Mouse (Mus musculus): ENCODE measurements around the gene Crisp4. TPM values are rescaled to one million over a fixed set of nuclear protein-coding genes. Genes with fewer than 3 reads are reported as not detected.

Gene Crisp4
- not detected in 2 replicates for polyA plus RNA-seq (2012; rRNA removed)

DNA sequence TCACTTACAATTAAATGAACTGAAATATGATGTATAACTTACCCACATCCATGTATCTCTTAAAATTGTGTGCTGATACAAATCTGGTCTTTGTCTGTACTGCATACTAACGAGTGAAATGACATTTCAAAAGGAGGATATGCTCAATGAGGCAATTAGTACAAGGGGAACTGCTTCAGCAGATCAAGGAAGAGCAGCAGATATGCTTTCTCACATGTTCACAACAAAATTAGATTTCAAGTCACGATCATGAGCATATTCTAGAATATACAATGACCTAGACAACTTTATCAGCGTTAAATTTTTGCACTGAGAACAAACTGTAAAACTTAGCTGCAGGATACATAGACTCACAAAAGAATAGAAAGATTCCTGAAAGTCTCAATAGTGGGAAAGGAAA lies at the start of gene Crisp4:
Crisp4 (minus strand) TSS at position 101 of the 400 bp plus-strand sequence.
- H3K4me3 ChIP-seq (replicated peaks; ENCODE audit: extremely low read depth, low read depth, low read length) = no peak within 1 kb of the TSS
- no peak for TF ChIP-seq POLR2A (IDR thresholded peaks at IDR 0.05; ENCODE audit: borderline replicate concordance, extremely low read depth, low read depth, low read length)
- TF ChIP-seq CTCF (IDR thresholded peaks at IDR 0.05; ENCODE audit: insufficient read depth, low read length) = no peak
- WGBS = 56% methylated on average over 3 of the region's 3 CpGs

DNA sequence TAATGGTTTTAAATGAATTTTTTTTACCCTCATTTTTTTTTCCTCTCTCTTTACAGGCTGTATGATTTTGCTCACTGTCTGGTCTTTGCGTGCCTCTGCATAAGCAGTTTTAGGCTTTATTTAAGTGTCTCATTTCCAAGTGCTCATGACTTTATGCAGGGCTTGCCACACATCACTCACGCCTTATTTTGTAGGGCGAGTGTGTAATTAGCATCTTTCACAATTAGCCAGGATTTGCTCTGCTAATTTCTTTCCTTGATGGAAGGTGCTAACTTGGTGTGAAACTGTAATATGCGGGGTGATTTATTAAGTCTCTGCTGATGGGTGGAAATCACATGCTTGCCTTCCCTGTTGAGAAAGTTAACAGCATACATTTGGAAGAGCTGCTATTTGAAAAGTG lies 46.0 kb upstream of the Crisp4 start:
- WGBS = 43% methylated on average over 4 of the region's 4 CpGs
- Histone ChIP-seq H3K4me1 (ENCODE audit: control insufficient read depth, insufficient read depth, low read length) (no peaks in the 10 kb centered on the region), H3K4me3 (replicated peaks; ENCODE audit: extremely low read depth, low read depth, low read length) (no peak overlapping the region)
- DNase-seq = no peak
- TF ChIP-seq POLR2A (IDR thresholded peaks at IDR 0.05; ENCODE audit: borderline replicate concordance, extremely low read depth, low read depth, low read length) (no peak), CTCF (IDR thresholded peaks at IDR 0.05; ENCODE audit: insufficient read depth, low read length) (no peak)

More for the DNA sequence above, at the start of gene Crisp4:
- DNase-seq = no peak
- no peaks in the 10 kb centered on the region for H3K4me1 ChIP-seq (ENCODE audit: control insufficient read depth, insufficient read depth, low read length)

DNA sequence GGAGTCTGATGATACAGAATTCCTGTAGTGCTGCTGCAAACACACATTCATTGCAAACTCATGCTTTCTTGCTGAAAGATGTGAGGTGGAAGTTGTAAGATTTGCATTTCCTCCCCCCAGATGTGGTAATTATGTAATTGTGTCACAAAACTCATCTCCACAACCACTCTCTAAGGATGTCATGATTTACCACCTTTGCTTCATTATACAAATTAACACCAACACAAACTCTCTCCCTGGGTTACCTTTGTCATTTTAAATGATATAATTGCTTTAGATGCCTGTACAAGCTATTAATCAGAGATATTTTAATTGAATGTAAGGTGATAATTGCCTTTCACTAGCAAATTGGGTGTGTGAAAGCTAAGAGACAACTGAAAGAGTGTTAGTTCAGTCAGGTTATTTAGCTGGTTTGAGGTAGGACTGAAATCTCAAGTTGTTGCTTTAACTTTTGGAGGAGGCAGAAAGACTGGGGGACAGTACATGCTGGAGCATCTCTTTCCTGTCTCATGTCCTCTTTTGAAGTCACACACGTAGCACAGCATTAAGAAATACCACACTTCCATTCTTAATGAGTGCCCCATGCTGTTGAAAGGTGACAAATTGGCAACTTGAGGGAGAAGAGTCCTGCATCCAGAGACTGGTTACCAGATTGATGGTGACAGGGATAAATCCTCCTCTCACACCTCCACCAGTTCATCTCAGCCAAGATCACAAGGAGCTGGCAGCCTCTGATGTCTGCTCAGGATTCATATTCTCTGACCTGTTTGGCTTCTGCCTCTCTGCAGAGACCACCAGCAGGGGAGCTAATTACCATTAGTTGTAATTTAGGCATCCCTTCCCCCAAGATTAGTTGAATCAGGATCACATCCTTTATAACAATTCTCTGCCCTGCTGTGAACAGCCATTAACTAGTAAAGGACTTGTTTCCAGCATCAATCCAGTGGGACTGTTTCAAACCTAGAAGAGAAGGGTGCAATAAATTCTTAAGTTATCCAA lies 45.3 kb upstream of the Crisp4 start:
- TF ChIP-seq CTCF (IDR thresholded peaks at IDR 0.05; ENCODE audit: insufficient read depth, low read length) (no peak), POLR2A (IDR thresholded peaks at IDR 0.05; ENCODE audit: borderline replicate concordance, extremely low read depth, low read depth, low read length) (no peak)
- no peak overlapping the region for H3K4me3 ChIP-seq (replicated peaks; ENCODE audit: extremely low read depth, low read depth, low read length)
- WGBS = 17% methylated on average over 1 of the region's 1 CpGs

GRCm38 (mm10) chr1:18181167-18181566 lies 35.5 kb upstream of the Crisp4 start:
- TF ChIP-seq CTCF (IDR thresholded peaks at IDR 0.05; ENCODE audit: insufficient read depth, low read length) = no peak
- no peak for TF ChIP-seq POLR2A (IDR thresholded peaks at IDR 0.05; ENCODE audit: borderline replicate concordance, extremely low read depth, low read depth, low read length)
- H3K4me1 ChIP-seq (ENCODE audit: control insufficient read depth, insufficient read depth, low read length) = no peaks in the 10 kb centered on the region
- no peak for DNase-seq
- WGBS = 61% methylated on average over 3 of the region's 3 CpGs
- H3K4me3 ChIP-seq (replicated peaks; ENCODE audit: extremely low read depth, low read depth, low read length) = no peak overlapping the region

More for the DNA sequence above, 45.3 kb upstream of the Crisp4 start:
- no peak for DNase-seq
- no peaks in the 10 kb centered on the region for H3K4me1 ChIP-seq (ENCODE audit: control insufficient read depth, insufficient read depth, low read length)

DNA sequence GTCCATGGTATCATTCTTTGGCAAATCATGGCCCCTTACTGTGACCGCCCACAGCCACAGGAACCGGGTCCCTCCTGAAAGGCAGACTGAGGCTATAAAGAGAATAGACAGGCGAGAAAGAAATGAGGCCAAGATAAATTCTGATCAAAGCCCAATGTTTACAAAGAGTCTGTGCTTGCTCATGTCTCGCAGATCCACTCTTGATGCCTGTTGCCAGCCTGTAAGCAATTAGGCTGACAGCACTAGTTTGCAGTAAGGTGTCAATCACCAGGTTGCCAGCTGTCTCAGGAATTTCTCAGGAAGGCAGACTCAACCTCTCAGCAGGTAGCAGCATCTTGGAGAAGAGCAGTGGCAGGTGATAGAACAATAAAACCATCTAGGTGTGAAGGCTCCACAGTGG lies 24.9 kb upstream of the Crisp4 start:
- 59% methylated on average over 4 of the region's 4 CpGs for WGBS
- TF ChIP-seq CTCF (IDR thresholded peaks at IDR 0.05; ENCODE audit: insufficient read depth, low read length) (no peak), POLR2A (IDR thresholded peaks at IDR 0.05; ENCODE audit: borderline replicate concordance, extremely low read depth, low read depth, low read length) (no peak)

GRCm38 (mm10) chr1:18168261-18168660 lies 22.6 kb upstream of the Crisp4 start:
- Histone ChIP-seq H3K4me1 (ENCODE audit: control insufficient read depth, insufficient read depth, low read length) (no peaks in the 10 kb centered on the region), H3K4me3 (replicated peaks; ENCODE audit: extremely low read depth, low read depth, low read length) (no peak overlapping the region)
- DNase-seq = no peak
- WGBS = 67% methylated on average over 1 of the region's 1 CpGs
- TF ChIP-seq POLR2A (IDR thresholded peaks at IDR 0.05; ENCODE audit: borderline replicate concordance, extremely low read depth, low read depth, low read length) = no peak
- no peak for TF ChIP-seq CTCF (IDR thresholded peaks at IDR 0.05; ENCODE audit: insufficient read depth, low read length)

More for the DNA sequence above, 24.9 kb upstream of the Crisp4 start:
- no peak overlapping the region for H3K4me3 ChIP-seq (replicated peaks; ENCODE audit: extremely low read depth, low read depth, low read length)
- no peak for DNase-seq
- H3K4me1 ChIP-seq (ENCODE audit: control insufficient read depth, insufficient read depth, low read length) = no peaks in the 10 kb centered on the region

DNA sequence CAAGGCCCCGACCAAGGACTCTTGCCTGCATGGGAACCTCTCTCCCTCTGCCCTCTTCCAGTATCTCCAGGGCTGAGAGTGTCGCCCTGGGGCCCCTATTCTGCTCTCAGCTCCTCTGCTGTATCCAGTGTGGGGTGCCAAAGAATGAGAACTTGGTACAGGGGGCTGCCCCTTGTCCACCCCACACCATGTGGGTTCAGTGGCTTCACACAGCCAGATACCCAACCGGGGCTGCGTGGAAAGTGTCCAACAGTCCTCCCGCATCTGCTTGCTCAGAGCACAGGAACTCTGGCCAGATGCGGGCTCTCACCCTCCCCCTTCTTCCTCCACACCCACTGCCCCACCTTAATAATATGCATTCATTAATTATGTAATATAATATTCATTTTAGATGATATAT lies 13.4 kb upstream of the Crisp4 start:
- 71% methylated on average over 6 of the region's 6 CpGs for WGBS
- H3K4me3 ChIP-seq (replicated peaks; ENCODE audit: extremely low read depth, low read depth, low read length) = no peak overlapping the region
- H3K4me1 ChIP-seq (ENCODE audit: control insufficient read depth, insufficient read depth, low read length) = no peaks in the 10 kb centered on the region
- no peak for TF ChIP-seq POLR2A (IDR thresholded peaks at IDR 0.05; ENCODE audit: borderline replicate concordance, extremely low read depth, low read depth, low read length)
- TF ChIP-seq CTCF (IDR thresholded peaks at IDR 0.05; ENCODE audit: insufficient read depth, low read length) = no peak
- DNase-seq = no peak

- Histone ChIP-seq H3K4me3 (replicated peaks; ENCODE audit: extremely low read depth, low read depth, low read length) (no peak overlapping the region), H3K4me1 (ENCODE audit: control insufficient read depth, insufficient read depth, low read length) (no peaks in the 10 kb centered on the region)
- no peak for TF ChIP-seq POLR2A (IDR thresholded peaks at IDR 0.05; ENCODE audit: borderline replicate concordance, extremely low read depth, low read depth, low read length)
- no peak for TF ChIP-seq CTCF (IDR thresholded peaks at IDR 0.05; ENCODE audit: insufficient read depth, low read length)
- DNase-seq = no peak
Observed at GRCm38 (mm10) chr1:18148211-18148610, 2.5 kb upstream of the Crisp4 start.

DNA sequence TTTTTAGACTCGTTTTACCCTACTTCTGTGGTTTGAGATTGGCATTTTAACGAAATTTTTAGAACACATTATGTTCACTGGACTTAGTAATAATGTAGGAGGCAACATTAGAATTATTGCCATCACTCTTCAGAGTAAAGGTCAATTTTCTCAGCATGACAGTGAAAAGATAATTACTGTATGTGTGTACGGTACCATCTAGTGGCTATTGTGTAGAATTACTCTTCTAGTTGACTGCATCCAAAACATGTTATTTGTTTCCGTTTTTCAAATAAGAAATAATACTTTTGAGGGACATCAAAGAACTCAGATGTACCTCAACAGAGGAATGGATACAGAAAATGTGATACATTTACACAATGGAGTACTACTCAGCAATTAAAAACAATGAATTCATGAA lies 14.0 kb downstream of the Crisp4 start:
- no peak for DNase-seq
- WGBS = 49% methylated on average over 4 of the region's 4 CpGs
- Histone ChIP-seq H3K4me1 (ENCODE audit: control insufficient read depth, insufficient read depth, low read length) (no peaks in the 10 kb centered on the region), H3K4me3 (replicated peaks; ENCODE audit: extremely low read depth, low read depth, low read length) (no peak overlapping the region)
- TF ChIP-seq POLR2A (IDR thresholded peaks at IDR 0.05; ENCODE audit: borderline replicate concordance, extremely low read depth, low read depth, low read length) (no peak), CTCF (IDR thresholded peaks at IDR 0.05; ENCODE audit: insufficient read depth, low read length) (no peak)

- no peak overlapping the region for H3K4me3 ChIP-seq (replicated peaks; ENCODE audit: extremely low read depth, low read depth, low read length)
- no peak for DNase-seq
- 77% methylated on average over 4 of the region's 4 CpGs for WGBS
- H3K4me1 ChIP-seq (ENCODE audit: control insufficient read depth, insufficient read depth, low read length) = no peaks in the 10 kb centered on the region
- TF ChIP-seq POLR2A (IDR thresholded peaks at IDR 0.05; ENCODE audit: borderline replicate concordance, extremely low read depth, low read depth, low read length) = no peak
- no peak for TF ChIP-seq CTCF (IDR thresholded peaks at IDR 0.05; ENCODE audit: insufficient read depth, low read length)
Observed at GRCm38 (mm10) chr1:18129983-18130382, 15.7 kb downstream of the Crisp4 start.

Data from lung, adult 2 months (tissue).